Mouse (Mus musculus): ENCODE measurements around the gene Aamp. TPM values are rescaled to one million over a fixed set of nuclear protein-coding genes. Genes with fewer than 3 reads are reported as not detected.

The Aamp gene
- polyA plus RNA-seq, 1 experiment from 2014 or later, result 252 TPM

- Histone ChIP-seq H3K4me1 (replicated peaks; ENCODE audit: control insufficient read depth, insufficient read depth, low read length) (peaks cover 65% of the 10 kb centered on the region), H3K27ac (ENCODE audit: low read depth) (peak overlapping the region; percentile 96), H3K27me3 (replicated peaks; ENCODE audit: control insufficient read depth, insufficient read depth, low read length) (no peaks in the 10 kb centered on the region), H3K9me3 (ENCODE audit: control insufficient read depth, low read length) (no peaks in the 10 kb centered on the region), H3K36me3 (ENCODE audit: control insufficient read depth, insufficient read depth, low read length) (peaks cover 30% of the 10 kb centered on the region), H3K4me2 (ENCODE audit: low read length) (peak overlapping the region; percentile 48), H3K9ac (ENCODE audit: low read length) (no peak overlapping the region), H3K4me3 (ENCODE audit: low read depth, low read length) (no peak overlapping the region)
- ATAC-seq (replicated peaks; ENCODE audit: low FRiP score, low TSS enrichment, low read depth), result no peak
- DNase-seq (ENCODE audit: low spot score), result peak; percentile 70
- 15% methylated on average over 6 of the region's 6 CpGs for WGBS
These were observed 11.9 kb upstream of the Aamp start for GRCm38 (mm10) chr1:74296477-74296876.

DNA sequence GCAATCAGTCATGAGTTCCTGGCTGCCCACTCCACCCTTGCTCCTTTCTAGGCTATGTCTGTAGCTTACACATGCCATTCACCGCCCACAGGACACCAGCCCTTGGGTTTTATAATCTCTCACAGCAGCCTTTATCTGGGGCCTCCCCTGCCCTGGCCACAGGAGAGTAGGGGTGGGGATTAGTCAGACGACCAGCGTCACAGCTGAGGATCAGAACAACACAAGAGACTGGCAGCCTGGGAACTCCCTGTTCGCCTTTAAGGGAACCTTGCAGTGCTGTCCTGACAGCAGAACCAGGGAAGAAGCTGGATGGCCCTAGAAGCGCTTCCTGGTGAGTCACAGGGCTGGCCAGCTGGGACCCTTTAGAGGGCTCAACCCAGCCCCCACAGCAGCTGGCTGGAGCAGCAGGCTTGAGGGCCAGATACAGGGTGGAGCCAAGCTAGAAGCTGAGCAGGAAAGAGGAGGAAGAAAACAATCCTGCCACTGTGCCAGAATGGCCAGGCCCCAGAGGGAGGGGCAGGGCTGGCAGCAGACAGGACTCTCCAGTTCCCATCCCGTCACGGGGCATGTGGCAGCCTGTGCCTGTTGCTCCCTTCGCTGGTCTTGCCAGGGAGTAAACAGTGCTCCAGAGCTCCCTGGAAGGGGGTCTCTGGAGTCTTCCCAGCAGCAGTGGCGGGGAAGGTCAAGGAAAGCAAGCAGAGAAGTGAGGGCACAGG, 11.1 kb upstream of the Aamp start:
- Histone ChIP-seq H3K4me2 (ENCODE audit: low read length) (peak overlapping the region; percentile 48), H3K27ac (ENCODE audit: low read depth) (peak overlapping the region; percentile 96), H3K4me1 (replicated peaks; ENCODE audit: control insufficient read depth, insufficient read depth, low read length) (peaks cover 65% of the 10 kb centered on the region), H3K36me3 (ENCODE audit: control insufficient read depth, insufficient read depth, low read length) (peaks cover 37% of the 10 kb centered on the region), H3K9me3 (ENCODE audit: control insufficient read depth, low read length) (no peaks in the 10 kb centered on the region), H3K4me3 (ENCODE audit: low read depth, low read length) (peak overlapping the region; percentile 6; the same call in 1 of the 2 replicates), H3K27me3 (replicated peaks; ENCODE audit: control insufficient read depth, insufficient read depth, low read length) (no peaks in the 10 kb centered on the region), H3K9ac (ENCODE audit: low read length) (peak overlapping the region; percentile 30; the same call in 1 of the 2 replicates)
- 5% methylated on average over 9 of the region's 9 CpGs for WGBS
- peak; percentile 87 for DNase-seq (ENCODE audit: low spot score)
- ATAC-seq (replicated peaks; ENCODE audit: low FRiP score, low TSS enrichment, low read depth), result peak; percentile 87

DNA sequence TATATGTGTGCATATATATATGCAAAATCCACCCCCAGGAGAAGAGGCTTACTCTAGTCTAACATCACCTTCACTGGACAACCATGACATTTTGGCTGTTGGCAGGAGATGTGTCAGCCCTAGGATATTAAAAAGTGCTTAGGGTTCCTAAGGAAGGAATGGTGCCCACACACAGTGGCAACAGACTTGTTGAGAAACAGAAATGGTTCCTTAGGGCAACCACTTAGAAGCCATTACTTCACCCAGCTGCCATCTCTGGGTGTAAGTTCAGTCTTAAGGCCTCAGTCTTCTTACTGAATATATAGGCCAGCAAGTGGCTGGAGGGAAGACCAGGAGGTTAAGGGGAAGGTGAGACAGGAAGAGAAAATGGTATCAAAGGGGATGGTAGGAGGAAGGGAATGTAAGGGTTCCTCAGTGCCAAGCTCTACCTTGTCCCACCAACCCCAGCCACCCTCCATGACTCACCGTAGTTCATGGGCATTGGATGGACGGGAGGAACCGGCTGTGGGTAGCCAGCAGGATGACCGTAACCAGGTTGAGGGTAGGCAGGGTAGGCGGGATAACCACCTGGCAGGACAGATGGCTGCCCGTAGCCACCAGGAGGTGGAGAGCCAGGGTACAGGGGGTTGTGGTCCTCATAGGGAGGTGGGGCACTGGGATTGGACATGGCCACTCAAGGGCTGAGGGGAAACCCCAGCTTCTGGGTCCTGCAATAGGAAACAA, 10.4 kb upstream of the Aamp start:
- Histone ChIP-seq H3K27ac (ENCODE audit: low read depth) (peak overlapping the region; percentile 96), H3K4me1 (replicated peaks; ENCODE audit: control insufficient read depth, insufficient read depth, low read length) (peaks cover 65% of the 10 kb centered on the region), H3K9me3 (ENCODE audit: control insufficient read depth, low read length) (no peaks in the 10 kb centered on the region), H3K9ac (ENCODE audit: low read length) (0 out of 2 replicates have a peak overlapping the region, but pooled peaks have one; percentile 3), H3K4me3 (ENCODE audit: low read depth, low read length) (0 out of 2 replicates have a peak overlapping the region, but pooled peaks have one; percentile 6), H3K27me3 (replicated peaks; ENCODE audit: control insufficient read depth, insufficient read depth, low read length) (no peaks in the 10 kb centered on the region), H3K4me2 (ENCODE audit: low read length) (peak overlapping the region; percentile 48), H3K36me3 (ENCODE audit: control insufficient read depth, insufficient read depth, low read length) (peaks cover 44% of the 10 kb centered on the region)
- DNase-seq (ENCODE audit: low spot score), result no peak
- no peak; the same call in 1 of the 2 replicates for ATAC-seq (replicated peaks; ENCODE audit: low FRiP score, low TSS enrichment, low read depth)
- 93% methylated on average over 6 of the region's 6 CpGs for WGBS

DNA sequence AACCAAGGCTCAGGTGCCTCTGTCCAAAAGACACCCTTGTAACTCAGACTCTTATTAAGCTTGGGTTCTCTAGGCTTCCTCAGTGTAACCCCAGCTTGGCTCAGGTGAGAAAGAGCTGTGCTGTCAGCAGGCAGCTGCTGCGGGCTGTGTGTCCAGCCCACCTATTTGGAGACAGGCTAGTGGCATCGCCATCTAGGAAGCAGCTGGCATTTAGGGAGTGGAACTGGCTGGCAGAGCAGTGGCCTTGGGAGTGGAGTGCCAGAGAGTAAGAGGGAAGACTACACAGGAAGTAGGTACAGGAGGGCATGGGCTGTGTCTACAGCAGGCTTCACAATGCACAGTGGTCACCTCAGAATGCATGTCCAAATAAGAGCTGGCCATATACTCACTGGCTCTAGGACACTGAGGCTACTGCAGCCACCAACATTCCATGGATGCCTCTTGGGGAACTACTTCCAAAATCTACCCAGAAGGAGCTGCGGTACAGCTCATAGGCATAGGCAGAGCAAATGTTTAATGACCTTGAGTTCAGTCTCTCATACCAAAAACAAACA, 9.6 kb upstream of the Aamp start:
- H3K27ac ChIP-seq (ENCODE audit: low read depth), result peak overlapping the region; percentile 33; the same call in 1 of the 2 replicates
- 88% methylated on average over 3 of the region's 3 CpGs for WGBS

GRCm38 (mm10) chr1:74293306-74293960, 8.9 kb upstream of the Aamp start:
- ATAC-seq (replicated peaks; ENCODE audit: low FRiP score, low TSS enrichment, low read depth) (no peak), DNase-seq (ENCODE audit: low spot score) (no peak)
- Histone ChIP-seq H3K9ac (ENCODE audit: low read length) (no peak overlapping the region), H3K27me3 (replicated peaks; ENCODE audit: control insufficient read depth, insufficient read depth, low read length) (no peaks in the 10 kb centered on the region), H3K4me2 (ENCODE audit: low read length) (no peak overlapping the region), H3K4me1 (replicated peaks; ENCODE audit: control insufficient read depth, insufficient read depth, low read length) (peaks cover 52% of the 10 kb centered on the region), H3K27ac (ENCODE audit: low read depth) (0 out of 2 replicates have a peak overlapping the region, but pooled peaks have one; percentile 25), H3K4me3 (ENCODE audit: low read depth, low read length) (no peak overlapping the region), H3K36me3 (ENCODE audit: control insufficient read depth, insufficient read depth, low read length) (peaks cover 58% of the 10 kb centered on the region), H3K9me3 (ENCODE audit: control insufficient read depth, low read length) (no peaks in the 10 kb centered on the region)
- 78% methylated on average over 8 of the region's 8 CpGs for WGBS

More for the DNA sequence above, 9.6 kb upstream of the Aamp start:
- H3K27me3 ChIP-seq (replicated peaks; ENCODE audit: control insufficient read depth, insufficient read depth, low read length), result no peaks in the 10 kb centered on the region
- H3K9ac ChIP-seq (ENCODE audit: low read length), result no peak overlapping the region
- H3K4me3 ChIP-seq (ENCODE audit: low read depth, low read length), result no peak overlapping the region
- no peak for ATAC-seq (replicated peaks; ENCODE audit: low FRiP score, low TSS enrichment, low read depth)
- DNase-seq (ENCODE audit: low spot score), result no peak
- peaks cover 51% of the 10 kb centered on the region for H3K36me3 ChIP-seq (ENCODE audit: control insufficient read depth, insufficient read depth, low read length)
- no peak overlapping the region for H3K4me2 ChIP-seq (ENCODE audit: low read length)
- H3K9me3 ChIP-seq (ENCODE audit: control insufficient read depth, low read length), result no peaks in the 10 kb centered on the region
- H3K4me1 ChIP-seq (replicated peaks; ENCODE audit: control insufficient read depth, insufficient read depth, low read length), result peaks cover 59% of the 10 kb centered on the region

DNA sequence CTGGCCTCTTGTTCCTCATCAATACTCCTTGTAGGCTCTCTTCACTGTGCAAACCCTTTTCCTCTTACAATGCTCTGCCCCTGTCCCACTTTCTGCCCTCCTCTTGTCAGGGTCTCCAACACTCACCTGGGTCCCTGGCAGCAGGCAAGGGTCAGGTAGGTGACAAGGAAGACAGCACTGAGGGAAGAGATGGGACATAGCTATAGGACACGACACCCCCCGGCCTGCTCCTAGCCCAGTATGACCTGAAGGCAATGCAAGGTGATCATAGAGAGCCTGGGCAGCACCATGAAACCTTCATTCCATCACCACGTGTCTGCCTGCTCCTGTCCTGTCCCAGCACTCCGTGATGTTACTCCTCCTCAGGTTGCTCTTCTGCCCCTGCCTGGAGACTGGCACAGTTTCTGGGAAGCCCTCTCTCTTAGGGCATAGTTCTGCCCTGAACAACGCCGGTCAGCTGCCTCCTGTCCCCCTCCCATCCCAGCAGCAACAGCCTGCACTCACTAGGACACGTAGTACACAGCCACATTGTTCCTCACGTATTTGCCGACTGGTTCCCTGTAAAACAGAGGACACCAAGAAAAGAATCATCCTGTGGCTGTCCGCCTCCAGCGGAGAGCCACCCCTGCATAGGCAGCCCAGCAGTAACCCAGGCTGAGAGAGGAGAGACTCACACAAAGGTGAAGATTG, 7.9 kb upstream of the Aamp start:
- DNase-seq (ENCODE audit: low spot score) (no peak), ATAC-seq (replicated peaks; ENCODE audit: low FRiP score, low TSS enrichment, low read depth) (no peak)
- Histone ChIP-seq H3K36me3 (ENCODE audit: control insufficient read depth, insufficient read depth, low read length) (peaks cover 65% of the 10 kb centered on the region), H3K9me3 (ENCODE audit: control insufficient read depth, low read length) (no peaks in the 10 kb centered on the region), H3K4me1 (replicated peaks; ENCODE audit: control insufficient read depth, insufficient read depth, low read length) (peaks cover 42% of the 10 kb centered on the region), H3K4me2 (ENCODE audit: low read length) (no peak overlapping the region), H3K27ac (ENCODE audit: low read depth) (no peak overlapping the region), H3K9ac (ENCODE audit: low read length) (no peak overlapping the region), H3K4me3 (ENCODE audit: low read depth, low read length) (no peak overlapping the region), H3K27me3 (replicated peaks; ENCODE audit: control insufficient read depth, insufficient read depth, low read length) (no peaks in the 10 kb centered on the region)
- WGBS, result 91% methylated on average over 11 of the region's 11 CpGs

- H3K27ac ChIP-seq (ENCODE audit: low read depth), result peak overlapping the region; percentile 4; the same call in 1 of the 2 replicates
- H3K36me3 ChIP-seq (ENCODE audit: control insufficient read depth, insufficient read depth, low read length), result peaks cover 70% of the 10 kb centered on the region
- ATAC-seq (replicated peaks; ENCODE audit: low FRiP score, low TSS enrichment, low read depth) (no peak), DNase-seq (ENCODE audit: low spot score) (peak; percentile 64)
- H3K27me3 ChIP-seq (replicated peaks; ENCODE audit: control insufficient read depth, insufficient read depth, low read length), result no peaks in the 10 kb centered on the region
- no peak overlapping the region for H3K9ac ChIP-seq (ENCODE audit: low read length)
- WGBS, result 73% methylated on average over 5 of the region's 5 CpGs
- no peaks in the 10 kb centered on the region for H3K9me3 ChIP-seq (ENCODE audit: control insufficient read depth, low read length)
- H3K4me2 ChIP-seq (ENCODE audit: low read length), result no peak overlapping the region
- H3K4me3 ChIP-seq (ENCODE audit: low read depth, low read length), result no peak overlapping the region
- H3K4me1 ChIP-seq (replicated peaks; ENCODE audit: control insufficient read depth, insufficient read depth, low read length), result peaks cover 28% of the 10 kb centered on the region
These were observed 5.6 kb upstream of the Aamp start for GRCm38 (mm10) chr1:74290141-74290540.

DNA sequence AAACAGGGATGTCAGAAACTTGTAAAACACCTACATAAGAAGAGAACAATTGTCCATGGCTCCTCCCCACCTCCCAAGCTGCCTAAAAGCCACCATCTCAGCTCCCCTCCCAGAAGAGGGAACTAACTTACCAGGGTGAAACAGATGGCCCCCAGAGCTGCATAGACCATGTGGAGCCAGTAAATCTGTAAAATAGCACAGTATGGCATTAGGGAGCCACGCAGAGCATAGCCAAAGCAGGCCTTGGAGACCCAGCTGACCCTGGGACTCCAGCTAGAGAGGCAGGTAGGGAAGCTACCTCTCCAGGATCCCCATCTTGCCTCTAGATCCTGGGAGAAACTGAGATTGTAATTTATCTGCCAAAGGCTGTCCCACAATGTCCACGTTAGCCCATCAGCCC, 5.2 kb upstream of the Aamp start:
- no peak overlapping the region for H3K9ac ChIP-seq (ENCODE audit: low read length)
- peaks cover 70% of the 10 kb centered on the region for H3K36me3 ChIP-seq (ENCODE audit: control insufficient read depth, insufficient read depth, low read length)
- no peak for ATAC-seq (replicated peaks; ENCODE audit: low FRiP score, low TSS enrichment, low read depth)
- H3K4me2 ChIP-seq (ENCODE audit: low read length), result no peak overlapping the region
- no peak for DNase-seq (ENCODE audit: low spot score)
- WGBS, result 68% methylated on average over 2 of the region's 2 CpGs
- H3K27me3 ChIP-seq (replicated peaks; ENCODE audit: control insufficient read depth, insufficient read depth, low read length), result no peaks in the 10 kb centered on the region
- 0 out of 2 replicates have a peak overlapping the region, but pooled peaks have one; percentile 4 for H3K27ac ChIP-seq (ENCODE audit: low read depth)
- H3K4me1 ChIP-seq (replicated peaks; ENCODE audit: control insufficient read depth, insufficient read depth, low read length), result peaks cover 24% of the 10 kb centered on the region
- H3K9me3 ChIP-seq (ENCODE audit: control insufficient read depth, low read length), result no peaks in the 10 kb centered on the region
- H3K4me3 ChIP-seq (ENCODE audit: low read depth, low read length), result no peak overlapping the region

Measured in intestine, embryonic 14.5 days (tissue).